Mouse (Mus musculus) thymus, adult 2 months (tissue): ENCODE results near the gene Vac14.

Source experiments
- CTCF ChIP-seq: fragments of 200-500 bp; IDR thresholded peaks from 2 replicates; pipeline ENCODE4 v1.5.1; 2012; ENCODE audit warnings: mild to moderate bottlenecking, control low read depth, low read length, moderate library complexity, borderline replicate concordance; ENCODE audit not compliant: control insufficient read depth, poor library complexity, insufficient read depth; ENCODE audit errors: extremely low read depth
- POLR2A ChIP-seq: fragments of 200-500 bp; IDR thresholded peaks from 2 replicates; pipeline ENCODE4 v1.6.1; 2012; ENCODE audit warnings: mild to moderate bottlenecking, low read length, control low read depth, moderate library complexity; ENCODE audit not compliant: control insufficient read depth, poor library complexity, insufficient read depth; ENCODE audit errors: extremely low read depth

- no peak for TF ChIP-seq POLR2A
- no peak for TF ChIP-seq CTCF
These were observed 1.5 kb downstream of the Vac14 start for GRCm38 (mm10) chr8:110619919-110620318.
